Mouse (Mus musculus) testis, postnatal 10 days (tissue): ENCODE measurements at regions not wholly inside any gene's neighbourhood (a gene's known extent, or its start where the extent isn't known, plus 50 kb on each side); places are given as distances from the start of the nearest gene placed in this dataset.

ENCODE experiments used
- DNase-seq: peaks from one replicate; pipeline ENCODE4 v3.0.0; 2021; ENCODE audit warnings: low spot score

- DNase-seq, result no peak
These were observed 61.2 kb upstream of the Kcnj15 start for GRCm38 (mm10) chr16:95196141-95196540.

GRCm38 (mm10) chr16:95196622-95197021, 60.7 kb upstream of the Kcnj15 start:
- peak; percentile 92 for DNase-seq

- DNase-seq, result no peak
These were observed 58.4 kb upstream of the Kcnj15 start for GRCm38 (mm10) chr16:95198795-95199563.

GRCm38 (mm10) chr16:95202126-95202883, 55.1 kb upstream of the Kcnj15 start:
- DNase-seq, result no peak

GRCm38 (mm10) chr16:95203026-95203425, 54.3 kb upstream of the Kcnj15 start:
- no peak for DNase-seq

- no peak for DNase-seq
These were observed 53.6 kb upstream of the Kcnj15 start for GRCm38 (mm10) chr16:95203790-95204189.

GRCm38 (mm10) chr16:95204507-95204906, 52.9 kb upstream of the Kcnj15 start:
- DNase-seq, result no peak

- DNase-seq, result no peak
These were observed 50.9 kb upstream of the Kcnj15 start for GRCm38 (mm10) chr16:95206445-95206844.

GRCm38 (mm10) chr16:95207547-95207946, 49.8 kb upstream of the Kcnj15 start:
- no peak for DNase-seq
